In genomic region chr3:65588424-65588823, GRCm38 (mm10) we compare ENCODE assay signal across 21 mouse cellular contexts.
"Had no signal": no experiment of that assay in that cellular context is flagged by ENCODE, and none has a peak within 500 bp of the region (broad histone marks: within the 10 kb centered on the region; RNA-seq: fewer than 3 reads in every experiment).

No protein-coding gene starts in this region.

- H3K9me3 ChIP-seq: kidney, embryonic 15.5 days; limb, embryonic 15.5 days; megakaryocyte, embryonic 14.5 days; midbrain, embryonic 10.5 days had no signal

- H3K27me3 ChIP-seq: kidney, embryonic 15.5 days; limb, embryonic 15.5 days had no signal

- H3K4me3 ChIP-seq: kidney, embryonic 15.5 days; limb, embryonic 15.5 days; megakaryocyte, embryonic 14.5 days; midbrain, embryonic 10.5 days; midbrain, embryonic 13.5 days; myocyte had no signal

- H3K36me3 ChIP-seq: kidney, embryonic 15.5 days; limb, embryonic 15.5 days; midbrain, embryonic 10.5 days; midbrain, embryonic 13.5 days had no signal

- H3K9ac ChIP-seq: kidney, embryonic 15.5 days; limb, embryonic 15.5 days; liver, embryonic 14.5 days; liver, postnatal 0 days; lung, embryonic 14.5 days; midbrain, embryonic 13.5 days had no signal

- H3K27ac ChIP-seq: kidney, embryonic 15.5 days; limb, embryonic 15.5 days; liver, embryonic 14.5 days; macrophage; midbrain, embryonic 10.5 days; midbrain, embryonic 13.5 days; stomach, postnatal 0 days had no signal

- ATAC-seq: liver, postnatal 0 days; lung, postnatal 0 days; midbrain, embryonic 13.5 days; midbrain, embryonic 16.5 days had no signal

- H3K4me2 ChIP-seq: kidney, embryonic 15.5 days; limb, embryonic 15.5 days; liver, embryonic 11.5 days; lung, embryonic 14.5 days; midbrain, embryonic 13.5 days had no signal

- DNase-seq: kidney, adult 8-10 months; kidney, postnatal 10 days; kidney, postnatal 36 days; left cerebral cortex, postnatal 4 days; liver, postnatal 0 days; lung, embryonic 14.5 days; right cerebral cortex, postnatal 4 days; thymus, adult 18-20 months; thymus, postnatal 36 days had no signal
